Mouse (Mus musculus) heart, embryonic 12.5 days (tissue): Measurements from ENCODE around the gene Smc3. TPM values are rescaled to one million over a fixed set of nuclear protein-coding genes. Genes with fewer than 3 reads are reported as not detected.
A peak's percentile ranks its signal among the peaks of the same experiment; 100 is the strongest.

Source experiments
- ATAC-seq: fragments of 200-750 bp; cut with Nextera tagmentation; 2 replicates; pipeline ENCODE4 v1.8.0; 2017; ENCODE audit warnings: moderate TSS enrichment, moderate library complexity; ENCODE audit not compliant: insufficient number of reproducible peaks, low FRiP score
- H3K27ac ChIP-seq: fragments of 300-500 bp; sonication (generic); 2 replicates; pipeline ENCODE4 v1.5.1; 2016; ENCODE audit warnings: mild to moderate bottlenecking, moderate library complexity; ENCODE audit not compliant: poor library complexity, severe bottlenecking
- H3K27me3 ChIP-seq: fragments of 300-500 bp; sonication (generic); replicated peaks from 2 replicates; pipeline ENCODE4 v1.6.1; 2016; ENCODE audit warnings: mild to moderate bottlenecking, moderate library complexity
- H3K36me3 ChIP-seq: fragments of 300-500 bp; sonication (generic); 2 replicates; pipeline ENCODE4 v1.6.1; 2016; ENCODE audit warnings: mild to moderate bottlenecking, moderate library complexity
- H3K4me1 ChIP-seq: fragments of 300-500 bp; sonication (generic); replicated peaks from 2 replicates; pipeline ENCODE4 v1.6.1; 2016; ENCODE audit warnings: mild to moderate bottlenecking
- H3K4me2 ChIP-seq: fragments of 300-500 bp; sonication (generic); 2 replicates; pipeline ENCODE4 v1.6.1; 2016; ENCODE audit warnings: mild to moderate bottlenecking, moderate library complexity
- H3K4me3 ChIP-seq: fragments of 300-500 bp; sonication (generic); 2 replicates; pipeline ENCODE4 v1.5.1; 2016; ENCODE audit warnings: mild to moderate bottlenecking
- H3K9ac ChIP-seq: fragments of 300-500 bp; sonication (generic); 2 replicates; pipeline ENCODE4 v1.6.1; 2016; ENCODE audit warnings: mild to moderate bottlenecking, moderate library complexity
- H3K9me3 ChIP-seq: fragments of 300-500 bp; sonication (generic); replicated peaks from 2 replicates; pipeline ENCODE4 v1.6.1; 2016; ENCODE audit warnings: mild to moderate bottlenecking, moderate library complexity
- WGBS: fragments of 180-500 bp; shearing (Covaris S2); methylation state at CpG from one replicate; pipeline ENCODE4 v1.1.7; 2016; 5-methylcytosine and 5-hydroxymethylcytosine counted together
- polyA plus RNA-seq: library from polyadenylated mRNA; unstranded; fragments of >200 nt; fragmentation: Nextera tagmentation; extraction: Ambion mirVana; gene quantifications from 2 replicates; pipeline ENCODE4 v1.2.1, GENCODE M21; 2016

Smc3 gene
- polyA plus RNA-seq, 1 experiment from 2014 or later, result 45.6 TPM

DNA sequence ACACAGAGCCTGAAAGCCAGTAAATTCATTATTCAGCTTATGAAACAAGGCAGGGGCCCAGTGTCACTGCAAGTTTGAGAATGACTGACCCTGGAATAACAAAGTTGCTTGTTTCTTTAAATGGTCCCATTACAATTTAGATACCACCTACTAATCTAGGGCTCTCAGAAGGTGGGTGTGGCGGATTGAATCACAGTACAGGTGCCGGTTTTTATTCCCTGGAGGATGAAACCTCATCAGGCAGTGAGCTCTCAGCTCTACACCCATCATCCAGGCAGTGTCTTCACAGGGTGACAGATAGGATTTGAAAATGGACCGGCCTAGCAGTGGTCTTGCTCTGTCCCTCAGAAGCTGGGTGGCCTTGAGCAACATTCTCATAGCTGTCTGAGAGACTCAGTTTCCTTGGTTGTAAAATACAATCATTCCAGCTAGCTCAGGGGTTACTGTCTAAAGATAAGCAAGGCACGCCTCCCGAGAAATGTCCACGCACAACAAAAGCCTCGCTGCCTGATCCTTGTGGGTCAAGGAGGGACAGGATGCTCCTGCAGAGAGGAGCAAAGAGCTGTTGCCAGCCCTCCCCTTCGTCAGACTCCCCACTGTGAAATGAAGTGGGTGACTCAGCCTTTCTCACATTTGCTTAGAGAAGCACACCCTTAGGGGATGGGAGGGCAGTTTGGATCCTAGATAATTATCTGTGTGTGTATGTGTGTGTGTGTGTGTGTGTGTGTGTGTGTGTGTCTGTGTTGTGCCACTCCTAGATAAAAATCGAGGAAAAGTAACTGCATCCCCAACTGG is 74.1 kb downstream of the Smc3 start:
- peak overlapping the region; percentile 87 for H3K9ac ChIP-seq
- H3K27ac ChIP-seq, result peak overlapping the region; percentile 89
- no peak for ATAC-seq
- peaks cover 18% of the 10 kb centered on the region for H3K27me3 ChIP-seq
- H3K9me3 ChIP-seq, result no peaks in the 10 kb centered on the region
- no peaks in the 10 kb centered on the region for H3K36me3 ChIP-seq
- peaks cover 49% of the 10 kb centered on the region for H3K4me1 ChIP-seq
- H3K4me2 ChIP-seq, result peak overlapping the region; percentile 89
- peak overlapping the region; percentile 79 for H3K4me3 ChIP-seq
- 27% methylated on average over 9 of the region's 9 CpGs for WGBS

DNA sequence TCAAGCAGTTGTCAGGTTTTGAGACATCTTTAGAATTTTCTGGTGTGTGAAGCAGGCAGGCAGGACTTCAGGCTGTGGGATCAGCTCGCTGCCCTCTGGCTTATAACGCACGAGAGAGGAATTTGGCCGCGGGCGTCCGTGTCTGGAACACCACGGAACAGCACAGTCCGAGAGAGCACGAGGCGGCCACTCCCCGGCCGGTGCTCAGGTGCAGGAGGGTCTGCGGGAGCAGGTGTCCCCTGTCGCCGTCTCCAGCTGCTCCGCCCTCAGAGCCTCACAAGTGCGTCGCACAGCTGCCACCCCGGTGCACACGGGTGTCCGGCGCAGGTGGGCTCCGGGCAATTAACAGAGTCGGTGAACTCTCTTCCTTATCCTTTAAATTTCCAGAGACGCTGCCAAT is 76.0 kb downstream of the Smc3 start:
- H3K27me3 ChIP-seq, result peaks cover 18% of the 10 kb centered on the region
- peak overlapping the region; percentile 79 for H3K4me3 ChIP-seq
- peaks cover 30% of the 10 kb centered on the region for H3K4me1 ChIP-seq
- under 1% methylated on average over 26 of the region's 26 CpGs for WGBS
- no peaks in the 10 kb centered on the region for H3K9me3 ChIP-seq
- peak overlapping the region; percentile 89 for H3K27ac ChIP-seq
- H3K4me2 ChIP-seq, result peak overlapping the region; percentile 89
- H3K9ac ChIP-seq, result peak overlapping the region; percentile 87
- H3K36me3 ChIP-seq, result no peaks in the 10 kb centered on the region
- no peak for ATAC-seq

DNA sequence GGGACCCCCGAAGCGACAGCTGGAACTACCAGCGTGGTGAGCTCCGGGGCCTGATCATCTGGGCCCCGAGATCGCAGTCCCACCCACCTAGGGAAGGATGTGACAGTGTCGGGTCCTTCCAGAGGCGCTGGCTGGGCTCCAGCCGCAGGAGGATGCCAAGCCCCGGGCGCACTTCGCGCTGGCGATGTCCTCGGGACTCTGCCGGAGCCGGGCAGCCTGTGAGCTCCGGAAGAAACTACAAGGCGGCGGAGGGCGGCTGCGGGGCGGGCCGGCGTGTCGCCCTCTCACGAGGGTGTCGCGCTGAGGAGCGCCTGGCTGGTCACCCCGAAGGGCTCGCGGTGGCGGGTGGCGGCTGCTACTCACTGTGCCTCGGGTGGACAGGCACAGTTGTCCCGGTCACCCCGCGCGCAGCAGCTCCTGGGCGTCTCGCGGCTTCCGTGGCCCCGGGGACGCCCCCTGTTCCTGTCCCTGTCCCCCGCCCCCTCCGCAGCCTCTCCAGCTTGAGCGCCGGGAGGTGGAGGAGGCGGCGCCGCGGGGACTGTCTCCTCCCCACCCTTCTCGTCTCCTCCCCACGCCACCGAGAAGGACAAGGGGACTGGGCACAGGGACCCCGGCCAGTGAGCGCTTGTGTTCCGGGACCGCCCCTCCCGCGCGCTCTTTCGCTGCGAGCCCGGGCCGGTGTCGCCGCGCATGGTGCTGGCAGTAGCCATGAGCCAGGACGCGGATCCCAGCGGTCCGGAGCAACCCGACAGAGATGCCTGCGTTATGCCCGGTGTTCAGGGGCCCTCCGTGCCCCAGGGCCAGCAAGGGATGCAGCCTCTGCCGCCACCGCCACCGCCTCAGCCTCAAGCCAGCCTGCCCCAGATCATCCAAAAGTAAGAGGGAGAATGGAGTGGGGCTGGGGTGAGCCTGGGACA is 76.8 kb downstream of the Smc3 start, which contains the start of gene Rbm20:
Rbm20 (plus strand) TSS at position 589 of the 917 bp plus-strand sequence.
- H3K36me3 ChIP-seq, result no peaks in the 10 kb centered on the region
- H3K4me3 ChIP-seq, result peak within 1 kb of the TSS; percentile 79
- ATAC-seq, result peak; percentile 89
- peak within 1 kb of the TSS; percentile 89 for H3K4me2 ChIP-seq
- peaks cover 18% of the 10 kb centered on the region for H3K27me3 ChIP-seq
- H3K9me3 ChIP-seq, result no peaks in the 10 kb centered on the region
- H3K4me1 ChIP-seq, result peaks cover 29% of the 10 kb centered on the region
- WGBS, result under 1% methylated on average over 64 of the region's 82 CpGs
- H3K27ac ChIP-seq, result peak within 1 kb of the TSS; percentile 89
- H3K9ac ChIP-seq, result peak within 1 kb of the TSS; percentile 87

DNA sequence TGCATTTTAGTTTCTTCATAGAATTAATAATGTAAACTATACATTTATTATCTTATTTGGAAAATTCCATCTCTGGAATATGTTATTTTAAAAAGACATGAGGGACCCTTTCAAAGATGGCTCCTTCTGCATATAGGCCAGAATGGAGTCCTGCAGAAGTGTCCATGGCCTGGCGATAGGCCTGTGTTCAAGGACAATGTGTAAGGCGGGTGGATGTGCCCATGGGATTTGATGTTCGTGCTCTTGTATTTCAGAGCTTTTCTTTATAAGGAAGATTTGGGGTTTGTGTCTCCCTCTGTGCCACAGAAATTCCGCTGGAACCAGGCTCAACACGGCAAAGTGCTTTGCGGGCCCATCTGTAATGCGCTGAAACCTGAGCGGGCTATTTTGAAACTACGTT is 79.0 kb downstream of the Smc3 start:
- H3K9ac ChIP-seq, result peak overlapping the region; percentile 63
- ATAC-seq, result no peak
- no peaks in the 10 kb centered on the region for H3K36me3 ChIP-seq
- H3K27ac ChIP-seq, result peak overlapping the region; percentile 35
- H3K4me2 ChIP-seq, result peak overlapping the region; percentile 61
- peaks cover 42% of the 10 kb centered on the region for H3K4me1 ChIP-seq
- 69% methylated on average over 9 of the region's 9 CpGs for WGBS
- H3K27me3 ChIP-seq, result peaks cover 11% of the 10 kb centered on the region
- H3K9me3 ChIP-seq, result no peaks in the 10 kb centered on the region
- peak overlapping the region; percentile 40 for H3K4me3 ChIP-seq

GRCm38 (mm10) chr19:53679981-53680380 is 79.8 kb downstream of the Smc3 start:
- Histone ChIP-seq H3K27ac (peak overlapping the region; percentile 69; the same call in 1 of the 2 replicates), H3K4me3 (peak overlapping the region; percentile 40), H3K9ac (peak overlapping the region; percentile 68), H3K36me3 (no peaks in the 10 kb centered on the region), H3K4me1 (peaks cover 39% of the 10 kb centered on the region), H3K9me3 (no peaks in the 10 kb centered on the region), H3K4me2 (peak overlapping the region; percentile 61), H3K27me3 (peaks cover 6% of the 10 kb centered on the region)
- no peak for ATAC-seq
- 57% methylated on average over 7 of the region's 7 CpGs for WGBS

DNA sequence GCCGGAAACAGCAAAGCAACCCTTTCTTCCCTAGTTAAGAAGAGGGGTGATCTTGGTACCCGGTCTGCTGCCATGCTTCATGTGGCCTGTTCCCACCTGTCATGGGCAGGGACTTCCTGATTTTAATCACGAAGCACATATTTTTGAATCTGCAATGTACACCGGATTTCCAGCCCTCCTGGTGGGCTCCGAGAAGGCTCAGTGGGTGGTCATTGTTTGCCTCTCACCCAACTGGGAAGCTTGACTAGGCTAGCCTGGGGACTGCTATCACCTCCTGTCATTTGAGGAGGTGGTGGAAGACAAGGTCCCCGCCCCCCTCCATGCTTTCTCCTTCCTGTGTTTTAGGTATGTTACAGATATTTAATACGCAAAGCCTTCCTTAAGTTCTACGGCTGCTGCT is 82.2 kb downstream of the Smc3 start:
- Histone ChIP-seq H3K9me3 (no peaks in the 10 kb centered on the region), H3K27ac (peak overlapping the region; percentile 75), H3K27me3 (no peaks in the 10 kb centered on the region), H3K4me3 (no peak overlapping the region), H3K9ac (peak overlapping the region; percentile 36; the same call in 1 of the 2 replicates), H3K36me3 (no peaks in the 10 kb centered on the region), H3K4me2 (peak overlapping the region; percentile 53), H3K4me1 (peaks cover 38% of the 10 kb centered on the region)
- ATAC-seq, result no peak
- 29% methylated on average over 8 of the region's 8 CpGs for WGBS

- H3K4me2 ChIP-seq, result no peak overlapping the region
- no peak overlapping the region for H3K9ac ChIP-seq
- H3K36me3 ChIP-seq, result 0 out of 2 replicates have a peak, but pooled peaks cover 7% of the 10 kb centered on the region
- ATAC-seq, result peak; percentile 29; the same call in 1 of the 2 replicates
- 62% methylated on average over 5 of the region's 5 CpGs for WGBS
- H3K4me3 ChIP-seq, result no peak overlapping the region
- H3K9me3 ChIP-seq, result 0 out of 2 replicates have a peak, but pooled peaks cover 4% of the 10 kb centered on the region
- peak overlapping the region; percentile 36 for H3K27ac ChIP-seq
- peaks cover 41% of the 10 kb centered on the region for H3K4me1 ChIP-seq
- H3K27me3 ChIP-seq, result no peaks in the 10 kb centered on the region
Measured at GRCm38 (mm10) chr19:53687592-53687991, 87.4 kb downstream of the Smc3 start.

DNA sequence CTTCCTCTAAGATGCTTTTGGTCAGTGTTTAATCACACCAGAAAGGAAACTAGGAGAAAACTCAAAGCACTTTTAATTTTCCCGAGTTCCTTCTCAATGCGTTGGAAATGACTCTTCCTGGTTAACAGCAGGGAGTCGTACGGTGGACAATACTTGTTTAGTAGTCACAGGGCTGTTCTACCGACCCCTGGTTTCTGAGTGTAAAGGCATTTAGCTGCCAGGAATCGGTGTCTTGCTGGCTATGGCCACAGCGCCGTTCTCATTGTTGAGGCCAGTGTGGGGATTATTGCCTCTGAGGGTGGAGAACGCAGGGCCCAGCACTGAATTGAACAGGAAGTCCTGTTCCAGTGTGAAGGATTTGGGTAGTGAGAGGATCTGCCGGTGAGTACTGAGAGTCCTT is 90.6 kb downstream of the Smc3 start:
- Histone ChIP-seq H3K27ac (no peak overlapping the region), H3K36me3 (peaks cover 7% of the 10 kb centered on the region; the same call in 1 of the 2 replicates), H3K27me3 (no peaks in the 10 kb centered on the region), H3K4me2 (no peak overlapping the region), H3K4me3 (no peak overlapping the region), H3K9me3 (0 out of 2 replicates have a peak, but pooled peaks cover 4% of the 10 kb centered on the region), H3K4me1 (peaks cover 39% of the 10 kb centered on the region), H3K9ac (no peak overlapping the region)
- 75% methylated on average over 10 of the region's 10 CpGs for WGBS
- ATAC-seq, result no peak

DNA sequence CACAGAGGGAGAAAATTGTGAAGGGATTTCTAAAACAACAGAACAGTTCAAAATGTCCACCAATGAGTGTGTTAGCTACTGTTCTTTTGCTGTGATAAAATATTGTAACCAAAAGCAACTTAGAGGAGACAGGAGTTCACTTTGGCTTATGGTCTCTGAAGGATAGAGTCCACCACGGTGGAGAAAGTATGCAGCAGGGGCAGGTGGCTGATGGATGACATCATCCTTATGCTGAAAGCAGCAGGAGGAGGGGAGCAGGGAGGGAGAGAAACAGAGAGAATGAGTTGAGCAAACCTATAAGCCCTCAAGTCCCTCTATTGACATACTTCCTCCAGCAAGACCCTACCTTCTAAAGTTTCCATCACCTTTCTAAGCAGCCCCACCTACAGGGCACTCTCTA is 93.8 kb downstream of the Smc3 start:
- H3K9me3 ChIP-seq, result no peaks in the 10 kb centered on the region
- WGBS, result 13% methylated on average over 1 of the region's 1 CpGs
- no peak overlapping the region for H3K9ac ChIP-seq
- H3K4me1 ChIP-seq, result peaks cover 49% of the 10 kb centered on the region
- no peaks in the 10 kb centered on the region; the same call in 1 of the 2 replicates for H3K36me3 ChIP-seq
- peak overlapping the region; percentile 16; the same call in 1 of the 2 replicates for H3K27ac ChIP-seq
- no peak overlapping the region for H3K4me2 ChIP-seq
- no peak overlapping the region for H3K4me3 ChIP-seq
- H3K27me3 ChIP-seq, result no peaks in the 10 kb centered on the region
- ATAC-seq, result no peak
